In the genomic region with DNA sequence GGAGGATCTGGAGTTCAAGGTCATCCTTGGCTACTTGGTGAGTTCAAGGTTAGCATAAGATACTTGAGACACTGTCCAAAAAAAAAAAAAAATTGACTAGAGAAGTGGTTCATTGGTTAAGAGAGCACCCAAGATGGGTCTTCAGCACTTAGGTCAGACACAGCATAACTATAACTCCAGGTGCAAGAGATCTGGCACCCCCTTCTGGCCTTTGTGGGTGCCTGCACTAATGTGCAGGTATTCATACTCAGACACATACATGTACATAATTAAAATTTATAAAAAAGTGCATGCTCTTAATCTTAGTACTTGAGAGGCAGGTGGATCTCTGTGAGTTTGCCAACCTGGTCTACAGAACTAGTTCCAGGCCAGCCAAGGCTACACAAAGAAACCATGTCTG, we compare ENCODE assay signal across 11 mouse cellular contexts. TPM values are rescaled to one million over a fixed set of nuclear protein-coding genes. Genes with fewer than 3 reads are reported as not detected.
DNase-seq lines count a peak whose midpoint lies in the region; ATAC-seq and TF ChIP-seq lines count a peak whose summit lies in the region.
"Had no signal": no experiment of that assay in that cellular context is flagged by ENCODE, and none has a peak within 500 bp of the region (broad histone marks: within the 10 kb centered on the region; RNA-seq: fewer than 3 reads in every experiment).

No protein-coding gene starts in this region.

- no peak overlapping the region for H3K27ac ChIP-seq in layer of hippocampus, adult 2 months
- no peak overlapping the region for H3K27ac ChIP-seq in embryonic facial prominence, embryonic 10.5 days (replicated peaks)
- H3K27ac ChIP-seq: embryonic facial prominence, embryonic 13.5 days; neural tube, embryonic 12.5 days had no signal

- no peak overlapping the region for H3K4me3 ChIP-seq in layer of hippocampus, adult 2 months
- H3K4me3 ChIP-seq in E14TG2a.4 (replicated peaks; ENCODE audit: low read length), result no peak overlapping the region
- H3K4me3 ChIP-seq in embryonic facial prominence, embryonic 10.5 days, result no peak overlapping the region
- H3K4me3 ChIP-seq: embryonic facial prominence, embryonic 13.5 days; neural tube, embryonic 12.5 days had no signal

- no peaks in the 10 kb centered on the region; the same call in 1 of the 2 replicates for H3K27me3 ChIP-seq in E14TG2a.4 (ENCODE audit: insufficient read depth, low read length)
- no peaks in the 10 kb centered on the region for H3K27me3 ChIP-seq in embryonic facial prominence, embryonic 10.5 days (replicated peaks; ENCODE audit: low read depth, poor library complexity, severe bottlenecking)
- H3K27me3 ChIP-seq: embryonic facial prominence, embryonic 13.5 days; neural tube, embryonic 12.5 days had no signal

- TF ChIP-seq CTCF in layer of hippocampus, adult 2 months (conservative IDR thresholded peaks at IDR 0.05), result peak; percentile 58
- TF ChIP-seq CTCF in E14TG2a.4 (conservative IDR thresholded peaks at IDR 0.05; ENCODE audit: low read length), result peak; percentile 67

- peaks cover 11% of the 10 kb centered on the region for H3K9me3 ChIP-seq in E14TG2a.4 (ENCODE audit: low read length)
- no peaks in the 10 kb centered on the region for H3K9me3 ChIP-seq in embryonic facial prominence, embryonic 10.5 days
- H3K9me3 ChIP-seq: embryonic facial prominence, embryonic 13.5 days; neural tube, embryonic 12.5 days had no signal

- H3K36me3 ChIP-seq in E14TG2a.4 (ENCODE audit: insufficient read depth, low read length), result no peaks in the 10 kb centered on the region
- no peaks in the 10 kb centered on the region for H3K36me3 ChIP-seq in embryonic facial prominence, embryonic 10.5 days (replicated peaks)
- H3K36me3 ChIP-seq: embryonic facial prominence, embryonic 13.5 days; neural tube, embryonic 12.5 days had no signal

- H3K4me1 ChIP-seq in E14TG2a.4 (replicated peaks; ENCODE audit: low read depth, low read length), result peaks cover 10% of the 10 kb centered on the region
- H3K4me1 ChIP-seq in embryonic facial prominence, embryonic 10.5 days, result no peaks in the 10 kb centered on the region

- no peak for DNase-seq in layer of hippocampus, adult 2 months (ENCODE audit: low spot score in 2 of 2)
- DNase-seq in layer of hippocampus, adult 8-10 months (ENCODE audit: low spot score in 2 of 2), result no peak
- peak; percentile 50 for DNase-seq in T-cell, adult 2 months (ENCODE audit: low spot score)
- no peak for DNase-seq in layer of hippocampus, adult 11-12 months (ENCODE audit: low spot score)
- no peak for DNase-seq in embryonic facial prominence, embryonic 10.5 days (ENCODE audit: low spot score)
- DNase-seq: cerebellum, adult 11-12 months; right cerebral cortex, postnatal 14 days had no signal

- ATAC-seq in megakaryocyte-erythroid progenitor cell, adult 5-6 weeks (replicated peaks; ENCODE audit: low FRiP score, low TSS enrichment, poor library complexity, severe bottlenecking), result 0 out of 2 replicates have a peak, but pooled peaks have one; percentile 67

RNA-seq across cellular contexts. Expression of a gene that starts 8.2 kb away (rescaled TPM):
- 10 to 100 TPM; 39.5 to 42.3 TPM for total RNA-seq in layer of hippocampus, adult 2 months (2021)
- 10 to 100 TPM; 42.9 to 75.3 (median 52.9) TPM for total RNA-seq in layer of hippocampus, adult 8-10 months (2022)
- total RNA-seq in megakaryocyte-erythroid progenitor cell, adult 5-6 weeks (2014; fragmentation: Nextera tagmentation), result 16.7 and 20.2 TPM in 2 replicates
- total RNA-seq in megakaryocyte-erythroid progenitor cell, adult 5-6 weeks (2017), result 20.3 and 50.3 TPM in 2 replicates
- 22.5 and 22.8 TPM in 2 replicates for polyA plus RNA-seq in embryonic facial prominence, embryonic 10.5 days (2016; fragmentation: Nextera tagmentation; extraction: Ambion mirVana)

RNA-seq across cellular contexts. Expression of a gene that starts 23.1 kb away (rescaled TPM):
- 10 to 100 TPM; 14.3 to 16.3 TPM for total RNA-seq in layer of hippocampus, adult 2 months (2021)
- total RNA-seq in layer of hippocampus, adult 8-10 months (2022), result 10 to 100 TPM; 15.4 to 22.1 (median 18.9) TPM
- 2.4 and 3.7 TPM in 2 replicates for total RNA-seq in megakaryocyte-erythroid progenitor cell, adult 5-6 weeks (2014; fragmentation: Nextera tagmentation)
- total RNA-seq in megakaryocyte-erythroid progenitor cell, adult 5-6 weeks (2017), result 3.8 and 6.1 TPM in 2 replicates
- polyA plus RNA-seq in embryonic facial prominence, embryonic 10.5 days (2016; fragmentation: Nextera tagmentation; extraction: Ambion mirVana), result 20.6 and 23.5 TPM in 2 replicates
